Mouse (Mus musculus) stomach, embryonic 16.5 days (tissue): ENCODE results near the gene Erich2. TPM values are rescaled to one million over a fixed set of nuclear protein-coding genes. Genes with fewer than 3 reads are reported as not detected.

Experiments
- ATAC-seq: fragments of 200-750 bp; cut with Nextera tagmentation; 2 replicates; pipeline ENCODE4 v1.8.0; 2017; ENCODE audit warnings: moderate number of reproducible peaks, moderate TSS enrichment; ENCODE audit not compliant: insufficient read depth, low FRiP score
- H3K27ac ChIP-seq: fragments of 300-500 bp; sonication (generic); 2 replicates; pipeline ENCODE4 v1.5.1; 2014; ENCODE audit warnings: low read length
- H3K27me3 ChIP-seq: fragments of 300-500 bp; sonication (generic); 2 replicates; pipeline ENCODE4 v1.6.1; 2014; ENCODE audit warnings: low read length, control low read depth, mixed read lengths; ENCODE audit not compliant: control insufficient read depth, insufficient read depth
- H3K36me3 ChIP-seq: fragments of 300-500 bp; sonication (generic); 2 replicates; pipeline ENCODE4 v1.6.1; 2014; ENCODE audit warnings: low read length; ENCODE audit not compliant: control insufficient read depth, insufficient read depth
- H3K4me1 ChIP-seq: fragments of 300-500 bp; sonication (generic); 2 replicates; pipeline ENCODE4 v1.6.1; 2014; ENCODE audit warnings: low read length, control low read depth, mixed read lengths; ENCODE audit not compliant: control insufficient read depth, insufficient read depth
- H3K4me2 ChIP-seq: fragments of 300-500 bp; sonication (generic); 2 replicates; pipeline ENCODE4 v1.6.1; 2014; ENCODE audit warnings: low read depth, low read length, mixed read lengths
- H3K4me3 ChIP-seq: fragments of 300-500 bp; sonication (generic); replicated peaks from 2 replicates; pipeline ENCODE4 v1.5.1; 2014; ENCODE audit warnings: mild to moderate bottlenecking, low read length
- H3K9ac ChIP-seq: fragments of 300-500 bp; sonication (generic); 2 replicates; pipeline ENCODE4 v1.6.1; 2014; ENCODE audit warnings: low read length
- H3K9me3 ChIP-seq: fragments of 300-500 bp; sonication (generic); replicated peaks from 2 replicates; pipeline ENCODE4 v1.6.1; 2016; ENCODE audit warnings: low read length, control low read depth; ENCODE audit not compliant: control insufficient read depth
- WGBS: fragments of 180-500 bp; shearing (Covaris S2); extraction: QIAGEN DNeasy Blood & Tissue Kit; methylation state at CpG from one replicate; pipeline ENCODE4 v1.1.7; 2014; 5-methylcytosine and 5-hydroxymethylcytosine counted together
- polyA plus RNA-seq: library from polyadenylated mRNA; unstranded; fragments of >200 nt; fragmentation: Nextera tagmentation; extraction: Ambion mirVana; gene quantifications from 2 replicates; pipeline ENCODE4 v1.2.1, GENCODE M21; 2015

Erich2 gene
- polyA plus RNA-seq, 1 experiment from 2014 or later = 2.7 TPM

DNA sequence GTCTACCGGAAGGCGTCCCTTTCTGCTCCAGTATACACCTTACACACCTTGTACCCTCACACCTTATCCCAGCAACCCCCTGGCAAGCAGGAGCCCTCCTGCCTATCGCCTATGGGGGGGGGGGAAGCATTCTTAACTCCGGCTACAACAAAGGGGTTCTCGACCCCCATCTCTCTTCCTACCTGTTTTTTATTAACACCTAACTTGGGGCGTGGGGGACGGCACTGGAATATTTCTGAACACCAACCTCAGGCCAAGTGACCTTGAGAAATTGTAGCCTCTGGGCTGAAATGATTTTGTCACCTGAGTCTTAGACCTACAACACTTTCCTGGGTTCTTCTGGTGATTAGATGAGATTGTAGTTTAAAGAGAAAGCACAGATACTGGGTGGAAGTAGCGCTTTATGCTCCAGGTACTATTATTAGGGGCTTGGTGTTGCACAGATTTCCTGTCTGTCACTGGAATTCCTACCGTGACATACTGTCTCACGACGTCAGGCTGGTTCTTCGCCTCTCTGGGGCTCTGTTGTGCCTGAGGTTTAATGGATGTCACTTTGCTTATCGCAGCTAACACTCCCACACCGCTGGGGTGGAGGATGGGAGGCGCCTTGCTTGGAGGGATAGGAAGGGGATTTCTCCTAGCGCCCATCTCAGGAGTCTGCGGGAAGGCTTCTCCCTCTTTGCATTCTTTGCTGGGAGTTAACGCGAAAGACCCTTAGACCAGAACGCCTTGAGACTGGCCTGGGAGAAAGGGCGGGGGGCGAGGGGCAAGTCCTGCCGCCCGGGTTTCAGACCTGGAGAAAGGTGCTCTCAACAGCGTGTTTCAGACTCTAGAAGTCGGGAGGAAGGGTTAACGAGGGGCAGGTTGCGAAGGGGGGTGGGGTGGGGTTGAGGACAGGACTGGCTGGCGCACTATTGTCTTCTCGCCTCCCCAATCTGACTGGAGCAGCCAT, 57.3 kb downstream of the Erich2 start:
- WGBS = 4% methylated on average over 30 of the region's 30 CpGs
- peaks cover 27% of the 10 kb centered on the region for H3K4me1 ChIP-seq

GRCm38 (mm10) chr2:70566603-70566981, 58.0 kb downstream of the Erich2 start:
- Histone ChIP-seq H3K4me2 (no peak overlapping the region), H3K4me3 (no peak overlapping the region; the same call in 1 of the 2 replicates), H3K36me3 (no peaks in the 10 kb centered on the region), H3K9ac (no peak overlapping the region), H3K27me3 (peaks cover 93% of the 10 kb centered on the region), H3K4me1 (peaks cover 27% of the 10 kb centered on the region), H3K9me3 (no peaks in the 10 kb centered on the region), H3K27ac (no peak overlapping the region)
- WGBS = 6% methylated on average over 18 of the region's 18 CpGs
- no peak for ATAC-seq

More for the DNA sequence above, 57.3 kb downstream of the Erich2 start:
- Histone ChIP-seq H3K27me3 (peaks cover 94% of the 10 kb centered on the region), H3K36me3 (no peaks in the 10 kb centered on the region), H3K4me3 (no peak overlapping the region), H3K4me2 (no peak overlapping the region), H3K9ac (no peak overlapping the region), H3K27ac (no peak overlapping the region), H3K9me3 (no peaks in the 10 kb centered on the region)
- ATAC-seq = no peak

- H3K27ac ChIP-seq = no peak overlapping the region
- WGBS = 8% methylated on average over 23 of the region's 23 CpGs
- H3K36me3 ChIP-seq = no peaks in the 10 kb centered on the region
- peaks cover 92% of the 10 kb centered on the region for H3K27me3 ChIP-seq
- ATAC-seq = no peak
- H3K4me1 ChIP-seq = peaks cover 23% of the 10 kb centered on the region
- no peak overlapping the region for H3K4me3 ChIP-seq
- no peak overlapping the region for H3K9ac ChIP-seq
- no peaks in the 10 kb centered on the region for H3K9me3 ChIP-seq
- no peak overlapping the region for H3K4me2 ChIP-seq
Observed at GRCm38 (mm10) chr2:70567071-70567681, 58.6 kb downstream of the Erich2 start.

GRCm38 (mm10) chr2:70567682-70568077, 59.1 kb downstream of the Erich2 start:
- Histone ChIP-seq H3K27me3 (peaks cover 89% of the 10 kb centered on the region), H3K4me2 (peak overlapping the region; percentile 47), H3K9me3 (no peaks in the 10 kb centered on the region), H3K4me1 (peaks cover 20% of the 10 kb centered on the region), H3K4me3 (peak overlapping the region; percentile 38), H3K27ac (no peak overlapping the region), H3K9ac (no peak overlapping the region), H3K36me3 (no peaks in the 10 kb centered on the region)
- no peak for ATAC-seq
- 2% methylated on average over 12 of the region's 12 CpGs for WGBS

- no peaks in the 10 kb centered on the region for H3K36me3 ChIP-seq
- peak overlapping the region; percentile 47 for H3K4me2 ChIP-seq
- no peak overlapping the region for H3K9ac ChIP-seq
- peak overlapping the region; percentile 38 for H3K4me3 ChIP-seq
- 1% methylated on average over 34 of the region's 34 CpGs for WGBS
- H3K27ac ChIP-seq = no peak overlapping the region
- H3K9me3 ChIP-seq = no peaks in the 10 kb centered on the region
- no peak for ATAC-seq
- H3K27me3 ChIP-seq = peaks cover 82% of the 10 kb centered on the region
- peaks cover 20% of the 10 kb centered on the region for H3K4me1 ChIP-seq
Observed at GRCm38 (mm10) chr2:70568198-70568941, 59.8 kb downstream of the Erich2 start.

- Histone ChIP-seq H3K27ac (no peak overlapping the region), H3K4me3 (no peak overlapping the region), H3K9ac (no peak overlapping the region), H3K27me3 (peaks cover 52% of the 10 kb centered on the region), H3K36me3 (no peaks in the 10 kb centered on the region), H3K9me3 (no peaks in the 10 kb centered on the region), H3K4me1 (peaks cover 17% of the 10 kb centered on the region), H3K4me2 (no peak overlapping the region)
- 54% methylated on average over 4 of the region's 4 CpGs for WGBS
- no peak for ATAC-seq
Observed at GRCm38 (mm10) chr2:70571698-70572097, 63.1 kb downstream of the Erich2 start.

GRCm38 (mm10) chr2:70572251-70572650, 63.6 kb downstream of the Erich2 start:
- no peak overlapping the region for H3K4me2 ChIP-seq
- ATAC-seq = no peak
- no peaks in the 10 kb centered on the region for H3K36me3 ChIP-seq
- no peak overlapping the region for H3K4me3 ChIP-seq
- H3K27ac ChIP-seq = no peak overlapping the region
- H3K27me3 ChIP-seq = peaks cover 47% of the 10 kb centered on the region
- peaks cover 13% of the 10 kb centered on the region for H3K4me1 ChIP-seq
- H3K9me3 ChIP-seq = no peaks in the 10 kb centered on the region
- 49% methylated on average over 9 of the region's 9 CpGs for WGBS
- H3K9ac ChIP-seq = no peak overlapping the region

- no peak overlapping the region for H3K4me2 ChIP-seq
- 76% methylated on average over 8 of the region's 8 CpGs for WGBS
Observed at GRCm38 (mm10) chr2:70573544-70574210, 65.1 kb downstream of the Erich2 start.

More at GRCm38 (mm10) chr2:70573544-70574210, 65.1 kb downstream of the Erich2 start:
- no peak overlapping the region for H3K4me3 ChIP-seq
- no peak overlapping the region for H3K27ac ChIP-seq
- peaks cover 32% of the 10 kb centered on the region for H3K27me3 ChIP-seq
- no peaks in the 10 kb centered on the region for H3K9me3 ChIP-seq
- no peak for ATAC-seq
- no peaks in the 10 kb centered on the region for H3K36me3 ChIP-seq
- H3K9ac ChIP-seq = no peak overlapping the region
- H3K4me1 ChIP-seq = no peaks in the 10 kb centered on the region
